Comparison of ENCODE assay signal across 23 mouse cellular contexts in the genomic region with DNA sequence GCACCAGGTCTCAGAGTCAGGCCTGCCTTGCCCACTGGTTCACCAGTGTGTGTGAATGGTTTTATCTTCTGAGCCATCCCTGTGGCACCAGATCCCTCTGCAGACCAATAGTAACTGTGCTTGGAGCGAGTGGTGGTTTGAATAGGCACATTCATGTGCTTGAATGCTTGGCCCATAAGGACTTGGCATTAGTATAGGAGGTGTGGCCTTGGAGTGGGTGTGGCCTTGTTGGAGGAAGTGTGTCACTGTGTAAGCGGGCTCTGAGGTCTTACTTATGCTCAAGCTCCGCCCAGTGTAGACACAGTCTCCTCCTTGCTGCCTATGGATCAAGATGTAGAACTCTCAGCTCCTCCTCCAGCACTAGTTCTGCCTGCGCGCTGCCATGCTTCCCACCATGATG. TPM values are rescaled to one million over a fixed set of nuclear protein-coding genes. Genes with fewer than 3 reads are reported as not detected.
A peak's percentile ranks its signal among the peaks of the same experiment; 100 is the strongest.
DNase-seq lines count a peak whose midpoint lies in the region; ATAC-seq and TF ChIP-seq lines count a peak whose summit lies in the region.
"Had no signal": no experiment of that assay in that cellular context is flagged by ENCODE, and none has a peak within 500 bp of the region (broad histone marks: within the 10 kb centered on the region; RNA-seq: fewer than 3 reads in every experiment).

No protein-coding gene starts in this region.

- no peak overlapping the region for H3K4me3 ChIP-seq in forebrain, postnatal 0 days (ENCODE audit: low read depth, low read length)
- no peak overlapping the region for H3K4me3 ChIP-seq in forebrain, embryonic 11.5 days (ENCODE audit: low read depth, low read length)
- no peak overlapping the region for H3K4me3 ChIP-seq in liver, embryonic 11.5 days (ENCODE audit: low read depth, low read length)
- no peak overlapping the region for H3K4me3 ChIP-seq in liver, postnatal 0 days (ENCODE audit: low read depth, low read length)
- H3K4me3 ChIP-seq in CH12.LX (replicated peaks in 1 of 3; ENCODE audit: low read depth in 2 of 3, low read length in 2 of 3, poor library complexity in 1 of 3), result no peak overlapping the region
- no peak overlapping the region for H3K4me3 ChIP-seq in midbrain, embryonic 14.5 days (replicated peaks; ENCODE audit: low read depth, low read length)
- H3K4me3 ChIP-seq: embryonic facial prominence, embryonic 15.5 days; left cerebral cortex, adult 2 months; limb, embryonic 13.5 days; midbrain, embryonic 15.5 days had no signal

- no peak for DNase-seq in forebrain, postnatal 0 days
- DNase-seq in forebrain, embryonic 11.5 days (ENCODE audit: low spot score), result no peak
- DNase-seq in liver, embryonic 11.5 days (ENCODE audit: low spot score), result no peak
- no peak for DNase-seq in liver, postnatal 0 days
- DNase-seq in CH12.LX (ENCODE audit: extremely low read depth), result peak; percentile 38
- DNase-seq in brain, embryonic 14.5 days (ENCODE audit: low read depth), result peak; percentile 43
- DNase-seq in midbrain, embryonic 14.5 days, result no peak
- no peak for DNase-seq in right cerebral cortex, postnatal 14 days
- DNase-seq: adrenal gland, postnatal 25 days; gastrocnemius, postnatal 10 days; kidney, adult 11 months; kidney, postnatal 14 days; lung, postnatal 14 days; right cerebral cortex, adult 18-20 months; thymus, postnatal 25 days had no signal

- H3K27ac ChIP-seq in forebrain, postnatal 0 days (ENCODE audit: low read depth, low read length), result no peak overlapping the region
- no peak overlapping the region for H3K27ac ChIP-seq in forebrain, embryonic 11.5 days (ENCODE audit: low read depth, low read length)
- no peak overlapping the region for H3K27ac ChIP-seq in liver, embryonic 11.5 days (ENCODE audit: low read depth, low read length)
- no peak overlapping the region for H3K27ac ChIP-seq in liver, postnatal 0 days (ENCODE audit: low read depth)
- H3K27ac ChIP-seq in CH12.LX (ENCODE audit: insufficient read depth, low read depth), result no peak overlapping the region
- no peak overlapping the region for H3K27ac ChIP-seq in midbrain, embryonic 14.5 days (replicated peaks; ENCODE audit: low read depth, low read length)
- H3K27ac ChIP-seq: embryonic facial prominence, embryonic 15.5 days; limb, embryonic 13.5 days had no signal

- dilution Hi-C loops in CH12.LX (cut with MboI; ENCODE audit: extremely low pct_ligation_motif_present, extremely low pct_unique_long_range_greater_than_20kb, low sequenced_read_pairs), result no loop called here

- TF ChIP-seq CTCF in forebrain, postnatal 0 days (IDR thresholded peaks at IDR 0.05; ENCODE audit: low read depth), result no peak
- no peak for TF ChIP-seq CTCF in liver, postnatal 0 days (IDR thresholded peaks at IDR 0.05; ENCODE audit: low read depth)
- no peak for TF ChIP-seq CTCF in CH12.LX (conservative IDR thresholded peaks at IDR 0.05 in 1 of 2, IDR thresholded peaks at IDR 0.05 in 1 of 2; ENCODE audit: low read depth in 2 of 2, low read length in 2 of 2)
- TF ChIP-seq CTCF in brain, embryonic 14.5 days (IDR thresholded peaks at IDR 0.05; ENCODE audit: borderline replicate concordance, extremely low read depth, insufficient read depth, insufficient read length), result no peak

- TF ChIP-seq RAD21 in CH12.LX (IDR thresholded peaks at IDR 0.05; ENCODE audit: low read depth, low read length), result no peak

- no peak for TF ChIP-seq EP300 in liver, postnatal 0 days (IDR thresholded peaks at IDR 0.05; ENCODE audit: low read depth)
- no peak for TF ChIP-seq EP300 in CH12.LX (IDR thresholded peaks at IDR 0.05; ENCODE audit: low read length)

- no peaks in the 10 kb centered on the region for H3K36me3 ChIP-seq in forebrain, postnatal 0 days (ENCODE audit: insufficient read depth)
- H3K36me3 ChIP-seq in forebrain, embryonic 11.5 days (ENCODE audit: control insufficient read depth, insufficient read depth, low read length), result no peaks in the 10 kb centered on the region
- no peaks in the 10 kb centered on the region for H3K36me3 ChIP-seq in liver, embryonic 11.5 days (ENCODE audit: control insufficient read depth, insufficient read depth, low read length)
- H3K36me3 ChIP-seq in liver, postnatal 0 days (replicated peaks; ENCODE audit: insufficient read depth, low read length), result 0 out of 2 replicates have a peak, but pooled peaks cover 6% of the 10 kb centered on the region
- peaks cover 0 to 4% of the 10 kb centered on the region in 2 experiments for H3K36me3 ChIP-seq in CH12.LX (replicated peaks in 1 of 2; ENCODE audit: control insufficient read depth in 1 of 2, insufficient read depth in 1 of 2, low read length in 1 of 2)
- H3K36me3 ChIP-seq in midbrain, embryonic 14.5 days (ENCODE audit: control insufficient read depth, insufficient read depth, low read length), result no peaks in the 10 kb centered on the region
- H3K36me3 ChIP-seq: embryonic facial prominence, embryonic 15.5 days; limb, embryonic 13.5 days; midbrain, embryonic 15.5 days had no signal

- ATAC-seq in forebrain, postnatal 0 days, result peak; percentile 7; the same call in 1 of the 2 replicates
- ATAC-seq in forebrain, embryonic 11.5 days (replicated peaks; ENCODE audit: low FRiP score), result no peak
- 0 out of 2 replicates have a peak, but pooled peaks have one; percentile 27 for ATAC-seq in liver, embryonic 11.5 days (replicated peaks; ENCODE audit: low FRiP score)
- ATAC-seq in liver, postnatal 0 days, result no peak
- ATAC-seq in midbrain, embryonic 14.5 days (ENCODE audit: low FRiP score, low TSS enrichment), result no peak
- ATAC-seq: CD4-positive, CD25-positive, alpha-beta regulatory T cell, adult 4 months; midbrain, embryonic 15.5 days had no signal

- WGBS in forebrain, postnatal 0 days, result 74% methylated on average over 5 of the region's 5 CpGs
- 78% methylated on average over 5 of the region's 5 CpGs for WGBS in forebrain, embryonic 11.5 days
- whole genome bisulfite sequencing in liver, embryonic 11.5 days, result 76% methylated on average over 5 of the region's 5 CpGs
- WGBS in liver, postnatal 0 days (ENCODE audit: insufficient replicate concordance), result 82% methylated on average over 5 of the region's 5 CpGs
- WGBS in midbrain, embryonic 14.5 days, result 82% methylated on average over 5 of the region's 5 CpGs

- no peaks in the 10 kb centered on the region for H3K9me3 ChIP-seq in forebrain, postnatal 0 days (ENCODE audit: low read length)
- H3K9me3 ChIP-seq in forebrain, embryonic 11.5 days (ENCODE audit: control insufficient read depth, low read length), result no peaks in the 10 kb centered on the region
- no peaks in the 10 kb centered on the region for H3K9me3 ChIP-seq in liver, embryonic 11.5 days (ENCODE audit: control insufficient read depth, low read length)
- no peaks in the 10 kb centered on the region for H3K9me3 ChIP-seq in liver, postnatal 0 days (ENCODE audit: low read length)
- H3K9me3 ChIP-seq in CH12.LX (replicated peaks; ENCODE audit: low read length), result no peaks in the 10 kb centered on the region
- H3K9me3 ChIP-seq in midbrain, embryonic 14.5 days (ENCODE audit: control insufficient read depth, low read length), result no peaks in the 10 kb centered on the region
- H3K9me3 ChIP-seq: embryonic facial prominence, embryonic 15.5 days; limb, embryonic 13.5 days; midbrain, embryonic 15.5 days had no signal

- H3K4me1 ChIP-seq in forebrain, postnatal 0 days (ENCODE audit: insufficient read depth), result no peaks in the 10 kb centered on the region; the same call in 1 of the 2 replicates
- H3K4me1 ChIP-seq in forebrain, embryonic 11.5 days (replicated peaks; ENCODE audit: control insufficient read depth, insufficient read depth, low read length), result no peaks in the 10 kb centered on the region; the same call in 1 of the 2 replicates
- peaks cover 8% of the 10 kb centered on the region for H3K4me1 ChIP-seq in liver, embryonic 11.5 days (replicated peaks; ENCODE audit: control insufficient read depth, insufficient read depth, low read length)
- peaks cover 15% of the 10 kb centered on the region for H3K4me1 ChIP-seq in liver, postnatal 0 days (ENCODE audit: insufficient read depth)
- H3K4me1 ChIP-seq in CH12.LX (ENCODE audit: control insufficient read depth in 1 of 2, insufficient read depth in 2 of 2), result peaks cover 0 to 6% of the 10 kb centered on the region in 2 experiments; a peak in 2 of 4 replicates
- H3K4me1 ChIP-seq in midbrain, embryonic 14.5 days (ENCODE audit: control insufficient read depth, insufficient read depth, low read length), result no peaks in the 10 kb centered on the region
- H3K4me1 ChIP-seq: embryonic facial prominence, embryonic 15.5 days; limb, embryonic 13.5 days; midbrain, embryonic 15.5 days had no signal

- H3K27me3 ChIP-seq in forebrain, postnatal 0 days (ENCODE audit: insufficient read depth, low read length), result no peaks in the 10 kb centered on the region
- H3K27me3 ChIP-seq in forebrain, embryonic 11.5 days (ENCODE audit: control insufficient read depth, insufficient read depth, low read length), result no peaks in the 10 kb centered on the region
- no peaks in the 10 kb centered on the region for H3K27me3 ChIP-seq in liver, embryonic 11.5 days (replicated peaks; ENCODE audit: control insufficient read depth, insufficient read depth, low read length)
- H3K27me3 ChIP-seq in liver, postnatal 0 days (ENCODE audit: insufficient read depth, low read length), result no peaks in the 10 kb centered on the region
- peaks cover 16% of the 10 kb centered on the region for H3K27me3 ChIP-seq in CH12.LX (replicated peaks)
- no peaks in the 10 kb centered on the region for H3K27me3 ChIP-seq in midbrain, embryonic 14.5 days (ENCODE audit: control insufficient read depth, insufficient read depth, low read length)
- H3K27me3 ChIP-seq: embryonic facial prominence, embryonic 15.5 days; limb, embryonic 13.5 days; midbrain, embryonic 15.5 days had no signal

- in situ Hi-C loops in CH12.LX (cut with MboI; ENCODE audit: low pct_ligation_motif_present, low pct_unique_long_range_greater_than_20kb, low sequenced_read_pairs), result no loop called here

- H3K79me2 ChIP-seq in CH12.LX (replicated peaks; ENCODE audit: control insufficient read depth, extremely low read depth, insufficient read depth, poor library complexity, severe bottlenecking), result no peaks in the 10 kb centered on the region

- TF ChIP-seq POLR2A in CH12.LX (IDR thresholded peaks at IDR 0.05; ENCODE audit: low read depth, low read length), result no peak
- TF ChIP-seq POLR2A in brain, embryonic 14.5 days (IDR thresholded peaks at IDR 0.05; ENCODE audit: borderline replicate concordance, extremely low read depth, insufficient read depth, insufficient read length, poor library complexity, severe bottlenecking), result no peak

- no peak overlapping the region for H3K4me2 ChIP-seq in forebrain, postnatal 0 days (ENCODE audit: low read depth)
- no peak overlapping the region for H3K4me2 ChIP-seq in forebrain, embryonic 11.5 days (ENCODE audit: low read depth, low read length, severe bottlenecking)
- H3K4me2 ChIP-seq in liver, embryonic 11.5 days, result no peak overlapping the region
- H3K4me2 ChIP-seq in liver, postnatal 0 days (ENCODE audit: low read depth, low read length), result no peak overlapping the region
- no peak overlapping the region for H3K4me2 ChIP-seq in CH12.LX (ENCODE audit: insufficient read depth, low read depth, poor library complexity, severe bottlenecking)
- no peak overlapping the region for H3K4me2 ChIP-seq in midbrain, embryonic 14.5 days (ENCODE audit: low read length)
- H3K4me2 ChIP-seq: embryonic facial prominence, embryonic 15.5 days; heart, embryonic 11.5 days; limb, embryonic 13.5 days; midbrain, embryonic 15.5 days had no signal

- H3K9ac ChIP-seq in forebrain, postnatal 0 days, result no peak overlapping the region
- no peak overlapping the region for H3K9ac ChIP-seq in forebrain, embryonic 11.5 days (ENCODE audit: low read length)
- no peak overlapping the region for H3K9ac ChIP-seq in liver, embryonic 11.5 days (ENCODE audit: low read depth, low read length)
- no peak overlapping the region for H3K9ac ChIP-seq in liver, postnatal 0 days (replicated peaks)
- H3K9ac ChIP-seq in CH12.LX (ENCODE audit: insufficient read depth, low read depth), result no peak overlapping the region
- no peak overlapping the region for H3K9ac ChIP-seq in midbrain, embryonic 14.5 days (replicated peaks; ENCODE audit: low read length)
- H3K9ac ChIP-seq: embryonic facial prominence, embryonic 15.5 days; limb, embryonic 13.5 days; midbrain, embryonic 15.5 days had no signal

RNA-seq across cellular contexts. Expression of a gene that starts 10.1 kb away (rescaled TPM):
- total RNA-seq in forebrain, postnatal 0 days (2014; rRNA removed), result 3.8 and 6.5 TPM in 2 replicates
- 0.47 and 0.48 TPM in 2 replicates for polyA plus RNA-seq in forebrain, postnatal 0 days (2015; fragmentation: Nextera tagmentation; extraction: Ambion mirVana)
- 0.25 and 0.45 TPM in 2 replicates for polyA plus RNA-seq in forebrain, embryonic 11.5 days (2014; fragmentation: Nextera tagmentation; extraction: Ambion mirVana)
- polyA plus RNA-seq in liver, embryonic 11.5 days (2014; fragmentation: Nextera tagmentation; extraction: Ambion mirVana), result 3.2 and 3.4 TPM in 2 replicates
- polyA plus RNA-seq in liver, postnatal 0 days (2015; fragmentation: Nextera tagmentation; extraction: Ambion mirVana), result 4.6 and 4.9 TPM in 2 replicates
- total RNA-seq in CH12.LX (2012; rRNA removed), result 6.9 and 8.5 TPM in 2 replicates
- total RNA-seq in CH12.LX (2014; rRNA removed), result 0.11 and 0.30 TPM in 2 replicates
- 0.56 and 0.63 TPM in 2 replicates for polyA plus RNA-seq in CH12.LX (2012; ENCODE audit: insufficient read length, low read depth)
- 1.6 and 2.4 TPM in 2 replicates for polyA plus RNA-seq in brain, embryonic 14.5 days (2012; rRNA removed)
- polyA plus RNA-seq in midbrain, embryonic 14.5 days (2014; fragmentation: Nextera tagmentation; extraction: Ambion mirVana), result 0.72 and 1.4 TPM in 2 replicates

RNA-seq across cellular contexts. Expression of a gene that starts 10.5 kb away (rescaled TPM):
- 18.6 and 26.2 TPM in 2 replicates for total RNA-seq in forebrain, postnatal 0 days (2014; rRNA removed)
- polyA plus RNA-seq in forebrain, postnatal 0 days (2015; fragmentation: Nextera tagmentation; extraction: Ambion mirVana), result 14.0 and 16.4 TPM in 2 replicates
- 13.8 and 15.6 TPM in 2 replicates for polyA plus RNA-seq in forebrain, embryonic 11.5 days (2014; fragmentation: Nextera tagmentation; extraction: Ambion mirVana)
- polyA plus RNA-seq in liver, embryonic 11.5 days (2014; fragmentation: Nextera tagmentation; extraction: Ambion mirVana), result 25.0 and 25.7 TPM in 2 replicates
- 7.0 and 7.3 TPM in 2 replicates for polyA plus RNA-seq in liver, postnatal 0 days (2015; fragmentation: Nextera tagmentation; extraction: Ambion mirVana)
- total RNA-seq in CH12.LX (2012; rRNA removed), result 62.2 and 63.3 TPM in 2 replicates
- total RNA-seq in CH12.LX (2014; rRNA removed), result 40.9 and 43.8 TPM in 2 replicates
- polyA plus RNA-seq in CH12.LX (2012; ENCODE audit: insufficient read length, low read depth), result 58.6 and 62.1 TPM in 2 replicates
- 26.1 and 32.4 TPM in 2 replicates for polyA plus RNA-seq in brain, embryonic 14.5 days (2012; rRNA removed)
- polyA plus RNA-seq in midbrain, embryonic 14.5 days (2014; fragmentation: Nextera tagmentation; extraction: Ambion mirVana), result 15.0 and 15.9 TPM in 2 replicates

RNA-seq across cellular contexts. Expression of a gene that starts 19.6 kb away (rescaled TPM):
- total RNA-seq in forebrain, postnatal 0 days (2014; rRNA removed), result 0.15 TPM in 1 of 2 replicates, not detected in the other
- 0.10 and 0.13 TPM in 2 replicates for polyA plus RNA-seq in forebrain, postnatal 0 days (2015; fragmentation: Nextera tagmentation; extraction: Ambion mirVana)
- not detected in 2 replicates for polyA plus RNA-seq in forebrain, embryonic 11.5 days (2014; fragmentation: Nextera tagmentation; extraction: Ambion mirVana)
- polyA plus RNA-seq in liver, embryonic 11.5 days (2014; fragmentation: Nextera tagmentation; extraction: Ambion mirVana), result not detected in 2 replicates
- polyA plus RNA-seq in liver, postnatal 0 days (2015; fragmentation: Nextera tagmentation; extraction: Ambion mirVana), result not detected in 2 replicates
- not detected in 2 replicates for total RNA-seq in CH12.LX (2012; rRNA removed)
- total RNA-seq in CH12.LX (2014; rRNA removed), result not detected in 2 replicates
- not detected in 2 replicates for polyA plus RNA-seq in CH12.LX (2012; ENCODE audit: insufficient read length, low read depth)
- 0.13 and 0.15 TPM in 2 replicates for polyA plus RNA-seq in brain, embryonic 14.5 days (2012; rRNA removed)
- not detected in 2 replicates for polyA plus RNA-seq in midbrain, embryonic 14.5 days (2014; fragmentation: Nextera tagmentation; extraction: Ambion mirVana)
- total RNA-seq: adrenal gland, postnatal 25 days; gastrocnemius, postnatal 10 days; hematopoietic stem cell, adult 5-6 weeks had no signal
- polyA plus RNA-seq: CD4-positive, CD25-positive, alpha-beta regulatory T cell, adult 4 months; heart, embryonic 11.5 days; limb, embryonic 13.5 days; midbrain, embryonic 15.5 days; neural tube, embryonic 11.5 days had no signal

RNA-seq across cellular contexts. Expression of a gene that starts 20.3 kb away (rescaled TPM):
- 1.5 and 1.6 TPM in 2 replicates for total RNA-seq in forebrain, postnatal 0 days (2014; rRNA removed)
- 0.35 and 0.48 TPM in 2 replicates for polyA plus RNA-seq in forebrain, postnatal 0 days (2015; fragmentation: Nextera tagmentation; extraction: Ambion mirVana)
- polyA plus RNA-seq in forebrain, embryonic 11.5 days (2014; fragmentation: Nextera tagmentation; extraction: Ambion mirVana), result 0.12 TPM in 1 of 2 replicates, not detected in the other
- 0.75 and 0.89 TPM in 2 replicates for polyA plus RNA-seq in liver, embryonic 11.5 days (2014; fragmentation: Nextera tagmentation; extraction: Ambion mirVana)
- 0.04 and 0.09 TPM in 2 replicates for polyA plus RNA-seq in liver, postnatal 0 days (2015; fragmentation: Nextera tagmentation; extraction: Ambion mirVana)
- 0.04 TPM in 1 of 2 replicates, not detected in the other for total RNA-seq in CH12.LX (2012; rRNA removed)
- total RNA-seq in CH12.LX (2014; rRNA removed), result not detected in 2 replicates
- polyA plus RNA-seq in CH12.LX (2012; ENCODE audit: insufficient read length, low read depth), result not detected in 2 replicates
- 0.89 and 1.2 TPM in 2 replicates for polyA plus RNA-seq in brain, embryonic 14.5 days (2012; rRNA removed)
- polyA plus RNA-seq in midbrain, embryonic 14.5 days (2014; fragmentation: Nextera tagmentation; extraction: Ambion mirVana), result 0.12 and 0.49 TPM in 2 replicates
- total RNA-seq: hematopoietic stem cell, adult 5-6 weeks had no signal
- polyA plus RNA-seq: CD4-positive, CD25-positive, alpha-beta regulatory T cell, adult 4 months; embryonic facial prominence, embryonic 15.5 days had no signal

RNA-seq across cellular contexts. Expression of a gene that starts 34.5 kb away (rescaled TPM):
- 0.23 and 0.33 TPM in 2 replicates for total RNA-seq in forebrain, postnatal 0 days (2014; rRNA removed)
- 0.06 and 0.09 TPM in 2 replicates for polyA plus RNA-seq in forebrain, postnatal 0 days (2015; fragmentation: Nextera tagmentation; extraction: Ambion mirVana)
- not detected in 2 replicates for polyA plus RNA-seq in forebrain, embryonic 11.5 days (2014; fragmentation: Nextera tagmentation; extraction: Ambion mirVana)
- polyA plus RNA-seq in liver, embryonic 11.5 days (2014; fragmentation: Nextera tagmentation; extraction: Ambion mirVana), result 0.52 and 0.64 TPM in 2 replicates
- 0.29 and 0.46 TPM in 2 replicates for polyA plus RNA-seq in liver, postnatal 0 days (2015; fragmentation: Nextera tagmentation; extraction: Ambion mirVana)
- total RNA-seq in CH12.LX (2012; rRNA removed) (0.17 and 0.42 TPM in 2 replicates), CH12.LX (2014; rRNA removed) (not detected in 2 replicates)
- polyA plus RNA-seq in CH12.LX (2012; ENCODE audit: insufficient read length, low read depth), result not detected in 2 replicates
- polyA plus RNA-seq in brain, embryonic 14.5 days (2012; rRNA removed), result 0.04 and 0.11 TPM in 2 replicates
- 0.08 and 0.16 TPM in 2 replicates for polyA plus RNA-seq in midbrain, embryonic 14.5 days (2014; fragmentation: Nextera tagmentation; extraction: Ambion mirVana)
- total RNA-seq: hematopoietic stem cell, adult 5-6 weeks had no signal
- polyA plus RNA-seq: CD4-positive, CD25-positive, alpha-beta regulatory T cell, adult 4 months; limb, embryonic 13.5 days; neural tube, embryonic 11.5 days had no signal

Comparison
In these comparisons a context has a peak if more than half of its experiments do, and no peak if none do; other contexts are left out.
1. ATAC-seq: peak in forebrain, postnatal 0 days (single experiment) and liver, embryonic 11.5 days (single experiment); none in forebrain, embryonic 11.5 days (single experiment), liver, postnatal 0 days (single experiment) and midbrain, embryonic 14.5 days (single experiment).
2. DNase-seq: peak in CH12.LX (single experiment) and brain, embryonic 14.5 days (single experiment); none in forebrain, postnatal 0 days (single experiment), forebrain, embryonic 11.5 days (single experiment), liver, embryonic 11.5 days (single experiment), liver, postnatal 0 days (single experiment), midbrain, embryonic 14.5 days (single experiment) and right cerebral cortex, postnatal 14 days (single experiment).